Mouse (Mus musculus): Measurements from ENCODE around the gene Fance.

- no peak for TF ChIP-seq CTCF (IDR thresholded peaks at IDR 0.05; ENCODE audit: low read depth)
- no peak for TF ChIP-seq EP300 (IDR thresholded peaks at IDR 0.05; ENCODE audit: low read depth)
These were observed 15.6 kb downstream of the Fance start for GRCm38 (mm10) chr17:28328946-28329345.

Measured in liver, embryonic 14.5 days (tissue).